Mouse (Mus musculus) intestine, embryonic 16.5 days (tissue): ENCODE results near the gene Actr3. TPM values are rescaled to one million over a fixed set of nuclear protein-coding genes. Genes with fewer than 3 reads are reported as not detected.

ENCODE experiments used
- ATAC-seq: fragments of 200-750 bp; cut with Nextera tagmentation; 2 replicates; pipeline ENCODE4 v1.8.0; 2017; ENCODE audit warnings: moderate TSS enrichment, moderate library complexity
- H3K27ac ChIP-seq: fragments of 300-500 bp; sonication (generic); 2 replicates; pipeline ENCODE4 v1.5.1; 2014; ENCODE audit warnings: mild to moderate bottlenecking, low read length
- H3K27me3 ChIP-seq: fragments of 300-500 bp; sonication (generic); replicated peaks from 2 replicates; pipeline ENCODE4 v1.6.1; 2014; ENCODE audit warnings: low read length, control low read depth, mixed read lengths; ENCODE audit not compliant: control insufficient read depth, insufficient read depth
- H3K36me3 ChIP-seq: fragments of 300-500 bp; sonication (generic); 2 replicates; pipeline ENCODE4 v1.6.1; 2014; ENCODE audit warnings: low read length, control low read depth; ENCODE audit not compliant: control insufficient read depth, insufficient read depth
- H3K4me1 ChIP-seq: fragments of 300-500 bp; sonication (generic); 2 replicates; pipeline ENCODE4 v1.6.1; 2014; ENCODE audit warnings: low read length, control low read depth, mixed read lengths; ENCODE audit not compliant: control insufficient read depth, insufficient read depth
- H3K4me2 ChIP-seq: fragments of 300-500 bp; sonication (generic); 2 replicates; pipeline ENCODE4 v1.6.1; 2014; ENCODE audit warnings: low read depth, low read length, control low read depth
- H3K4me3 ChIP-seq: fragments of 300-500 bp; sonication (generic); 2 replicates; pipeline ENCODE4 v1.5.1; 2014; ENCODE audit warnings: mild to moderate bottlenecking, low read length
- H3K9ac ChIP-seq: fragments of 300-500 bp; sonication (generic); 2 replicates; pipeline ENCODE4 v1.6.1; 2014; ENCODE audit warnings: low read depth, low read length
- H3K9me3 ChIP-seq: fragments of 300-500 bp; sonication (generic); 2 replicates; pipeline ENCODE4 v1.6.1; 2016; ENCODE audit warnings: low read length, control low read depth; ENCODE audit not compliant: control insufficient read depth
- WGBS: fragments of 180-500 bp; shearing (Covaris S2); extraction: QIAGEN DNeasy Blood & Tissue Kit; methylation state at CpG from one replicate; pipeline ENCODE4 v1.1.7; 2014; 5-methylcytosine and 5-hydroxymethylcytosine counted together
- polyA plus RNA-seq: library from polyadenylated mRNA; unstranded; fragments of >200 nt; fragmentation: Nextera tagmentation; extraction: Ambion mirVana; gene quantifications from 2 replicates; pipeline ENCODE4 v1.2.1, GENCODE M21; 2015

Actr3 gene
- polyA plus RNA-seq, 1 experiment from 2014 or later, result 361 TPM

- no peak overlapping the region for H3K4me2 ChIP-seq
- 22% methylated on average over 3 of the region's 3 CpGs for WGBS
- H3K36me3 ChIP-seq, result no peaks in the 10 kb centered on the region
- H3K9ac ChIP-seq, result no peak overlapping the region
- peaks cover 3% of the 10 kb centered on the region; the same call in 1 of the 2 replicates for H3K4me1 ChIP-seq
- H3K4me3 ChIP-seq, result no peak overlapping the region
- peak; percentile 45 for ATAC-seq
- H3K27ac ChIP-seq, result no peak overlapping the region
- H3K27me3 ChIP-seq, result no peaks in the 10 kb centered on the region
- H3K9me3 ChIP-seq, result no peaks in the 10 kb centered on the region
Observed at GRCm38 (mm10) chr1:125388370-125388769, 47.2 kb downstream of the Actr3 start.

GRCm38 (mm10) chr1:125386217-125386616, 49.3 kb downstream of the Actr3 start:
- Histone ChIP-seq H3K9me3 (no peaks in the 10 kb centered on the region), H3K4me2 (no peak overlapping the region), H3K27ac (no peak overlapping the region), H3K4me1 (peaks cover 3% of the 10 kb centered on the region; the same call in 1 of the 2 replicates), H3K9ac (no peak overlapping the region), H3K36me3 (no peaks in the 10 kb centered on the region), H3K27me3 (no peaks in the 10 kb centered on the region), H3K4me3 (no peak overlapping the region)
- no peak for ATAC-seq
- 66% methylated on average over 7 of the region's 7 CpGs for WGBS

DNA sequence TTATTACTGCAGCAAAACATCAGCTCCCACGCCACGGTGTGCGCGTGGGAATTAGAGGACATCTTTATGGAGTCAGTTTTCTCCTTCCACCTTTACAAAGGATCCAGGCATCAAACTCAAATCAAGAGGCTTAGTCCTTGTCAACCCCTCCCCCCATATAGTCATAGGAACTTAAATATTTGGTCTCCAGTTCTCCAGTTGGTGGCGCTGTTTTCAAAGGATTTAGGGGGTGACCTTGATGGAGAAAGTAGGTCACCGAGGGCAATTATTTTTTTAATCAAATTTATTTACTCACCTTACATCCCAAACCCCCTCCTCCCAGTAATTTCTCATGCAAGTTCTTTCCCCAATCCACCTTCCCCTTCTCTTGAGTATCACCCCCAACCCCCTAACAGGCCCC, 52.9 kb downstream of the Actr3 start:
- Histone ChIP-seq H3K9ac (no peak overlapping the region), H3K36me3 (no peaks in the 10 kb centered on the region), H3K4me2 (no peak overlapping the region), H3K27ac (no peak overlapping the region), H3K27me3 (no peaks in the 10 kb centered on the region), H3K9me3 (no peaks in the 10 kb centered on the region), H3K4me3 (no peak overlapping the region), H3K4me1 (no peaks in the 10 kb centered on the region)
- WGBS, result 63% methylated on average over 6 of the region's 6 CpGs
- no peak for ATAC-seq

DNA sequence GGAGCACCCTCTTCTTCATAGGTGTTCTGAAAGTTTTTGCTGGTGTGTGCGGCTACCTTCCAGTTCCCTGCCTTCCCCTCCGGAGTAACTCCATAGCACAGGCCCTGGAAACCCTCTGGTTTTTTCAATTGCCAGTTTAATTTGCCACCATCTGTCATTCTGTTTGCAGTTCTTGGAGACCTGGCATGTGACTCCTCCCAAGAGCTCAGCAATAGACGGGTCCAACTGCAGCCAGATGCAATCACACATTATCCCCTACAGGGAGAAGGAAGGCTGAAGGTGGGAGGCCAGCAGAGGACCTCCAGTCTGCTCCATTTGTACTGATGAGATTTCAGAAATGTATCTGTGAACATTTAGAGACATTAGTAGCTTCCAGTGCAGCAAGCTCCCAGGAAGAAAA, 56.6 kb downstream of the Actr3 start:
- no peak overlapping the region for H3K9ac ChIP-seq
- H3K4me2 ChIP-seq, result no peak overlapping the region
- no peak overlapping the region for H3K27ac ChIP-seq
- H3K27me3 ChIP-seq, result no peaks in the 10 kb centered on the region
- 62% methylated on average over 3 of the region's 3 CpGs for WGBS
- no peak for ATAC-seq
- H3K4me1 ChIP-seq, result no peaks in the 10 kb centered on the region
- H3K9me3 ChIP-seq, result no peaks in the 10 kb centered on the region
- no peak overlapping the region for H3K4me3 ChIP-seq
- no peaks in the 10 kb centered on the region for H3K36me3 ChIP-seq

DNA sequence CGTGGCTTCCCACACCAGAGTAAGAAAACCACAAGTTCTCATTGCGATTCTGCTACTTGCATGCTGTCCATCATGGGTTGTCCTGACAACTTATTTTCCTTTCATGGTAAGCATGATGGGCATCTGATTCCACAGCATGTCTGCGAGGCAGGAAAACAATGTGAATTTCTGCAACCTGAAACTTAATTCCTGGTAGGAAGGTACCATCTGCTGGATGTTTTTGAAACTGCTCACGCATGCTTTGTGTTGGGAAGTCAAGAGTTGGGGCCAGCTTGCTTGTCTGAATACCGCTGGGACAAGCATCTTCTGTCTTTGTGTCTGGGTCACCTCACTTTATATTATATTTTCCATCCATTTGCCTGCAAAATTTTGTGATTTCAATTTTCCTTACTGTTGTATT, 62.7 kb downstream of the Actr3 start:
- Histone ChIP-seq H3K9ac (no peak overlapping the region), H3K4me2 (no peak overlapping the region), H3K36me3 (no peaks in the 10 kb centered on the region), H3K27me3 (no peaks in the 10 kb centered on the region), H3K9me3 (no peaks in the 10 kb centered on the region), H3K4me1 (no peaks in the 10 kb centered on the region), H3K4me3 (no peak overlapping the region), H3K27ac (no peak overlapping the region)
- no peak for ATAC-seq
- 72% methylated on average over 5 of the region's 5 CpGs for WGBS

GRCm38 (mm10) chr1:125370779-125371178, 64.7 kb downstream of the Actr3 start:
- Histone ChIP-seq H3K4me3 (no peak overlapping the region), H3K4me1 (no peaks in the 10 kb centered on the region), H3K27ac (no peak overlapping the region), H3K9me3 (no peaks in the 10 kb centered on the region), H3K36me3 (no peaks in the 10 kb centered on the region), H3K27me3 (no peaks in the 10 kb centered on the region), H3K4me2 (no peak overlapping the region), H3K9ac (no peak overlapping the region)
- ATAC-seq, result peak; percentile 58; the same call in 1 of the 2 replicates
- 29% methylated on average over 6 of the region's 6 CpGs for WGBS

DNA sequence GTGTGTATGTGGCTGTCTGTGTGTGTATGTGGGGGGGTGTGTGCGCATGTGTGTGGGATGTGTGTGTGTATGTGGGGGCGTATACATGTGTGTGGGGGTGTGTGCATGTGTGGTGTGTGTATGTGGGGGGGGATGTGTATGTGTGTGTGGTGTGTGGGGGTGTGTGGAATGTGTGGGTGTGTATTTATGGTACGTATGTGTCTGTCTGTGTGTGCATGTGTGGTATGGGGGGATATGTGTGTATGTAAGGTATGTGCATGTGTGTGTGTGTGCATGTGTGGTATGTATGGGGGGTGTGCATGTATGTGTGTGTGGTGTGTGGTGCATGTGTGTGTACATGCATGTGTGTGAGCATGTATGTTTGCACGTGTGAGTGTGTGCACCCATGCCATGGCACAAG, 70.0 kb downstream of the Actr3 start:
- Histone ChIP-seq H3K9ac (no peak overlapping the region), H3K27me3 (no peaks in the 10 kb centered on the region), H3K9me3 (no peaks in the 10 kb centered on the region), H3K4me3 (no peak overlapping the region), H3K4me1 (no peaks in the 10 kb centered on the region), H3K27ac (no peak overlapping the region), H3K36me3 (no peaks in the 10 kb centered on the region), H3K4me2 (no peak overlapping the region)
- ATAC-seq, result no peak
- WGBS, result 100% methylated on average over 4 of the region's 4 CpGs

- H3K4me2 ChIP-seq, result no peak overlapping the region
- no peak for ATAC-seq
- H3K9ac ChIP-seq, result no peak overlapping the region
- peaks cover 3% of the 10 kb centered on the region; the same call in 1 of the 2 replicates for H3K9me3 ChIP-seq
- 90% methylated on average over 4 of the region's 4 CpGs for WGBS
- no peak overlapping the region for H3K4me3 ChIP-seq
- H3K4me1 ChIP-seq, result no peaks in the 10 kb centered on the region
- H3K27ac ChIP-seq, result no peak overlapping the region
- H3K27me3 ChIP-seq, result no peaks in the 10 kb centered on the region
- no peaks in the 10 kb centered on the region for H3K36me3 ChIP-seq
Observed at GRCm38 (mm10) chr1:125351416-125352037, 84.0 kb downstream of the Actr3 start.

- ATAC-seq, result no peak
- Histone ChIP-seq H3K9ac (no peak overlapping the region), H3K27me3 (no peaks in the 10 kb centered on the region), H3K4me2 (no peak overlapping the region), H3K4me3 (no peak overlapping the region), H3K27ac (no peak overlapping the region), H3K4me1 (no peaks in the 10 kb centered on the region), H3K9me3 (peaks cover 3% of the 10 kb centered on the region; the same call in 1 of the 2 replicates), H3K36me3 (no peaks in the 10 kb centered on the region)
- 81% methylated on average over 5 of the region's 5 CpGs for WGBS
Observed at GRCm38 (mm10) chr1:125350843-125351242, 84.7 kb downstream of the Actr3 start.

DNA sequence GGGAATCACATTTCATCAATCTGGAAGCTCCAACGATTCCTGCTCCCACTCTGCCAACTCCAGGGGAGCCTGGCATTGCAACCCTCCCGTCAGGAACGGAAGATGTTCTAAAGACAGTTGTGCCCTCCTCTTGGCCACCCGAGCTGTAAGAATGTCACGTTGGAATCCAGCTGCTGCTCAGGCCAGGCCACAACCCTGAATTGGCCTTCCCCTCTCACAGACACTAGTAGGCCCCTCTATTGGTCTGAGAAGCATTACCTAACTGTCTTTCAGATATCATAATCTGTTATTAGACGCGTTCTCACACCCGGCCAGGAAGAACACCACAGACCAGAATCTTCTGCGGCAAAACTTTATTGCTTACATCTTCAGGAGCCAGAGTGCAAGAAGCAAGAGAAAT, 89.7 kb downstream of the Actr3 start:
- Histone ChIP-seq H3K27ac (no peak overlapping the region), H3K4me3 (no peak overlapping the region), H3K4me2 (no peak overlapping the region), H3K27me3 (no peaks in the 10 kb centered on the region), H3K9ac (no peak overlapping the region), H3K4me1 (no peaks in the 10 kb centered on the region), H3K36me3 (no peaks in the 10 kb centered on the region), H3K9me3 (peaks cover 3% of the 10 kb centered on the region; the same call in 1 of the 2 replicates)
- WGBS, result 95% methylated on average over 9 of the region's 9 CpGs
- ATAC-seq, result no peak
